Mouse (Mus musculus) embryonic facial prominence, embryonic 15.5 days (tissue): ENCODE measurements around the gene Bcl7a. TPM values are rescaled to one million over a fixed set of nuclear protein-coding genes. Genes with fewer than 3 reads are reported as not detected.
A peak's percentile ranks its signal among the peaks of the same experiment; 100 is the strongest.

Experiments
- ATAC-seq: fragments of 200-750 bp; cut with Nextera tagmentation; 2 replicates; pipeline ENCODE4 v1.8.0; 2017; ENCODE audit warnings: low read depth, moderate TSS enrichment; ENCODE audit not compliant: insufficient number of reproducible peaks, low FRiP score, low TSS enrichment
- H3K27ac ChIP-seq: fragments of 300-500 bp; sonication (generic); replicated peaks from 2 replicates; pipeline ENCODE4 v1.5.1; 2015; ENCODE audit warnings: mild to moderate bottlenecking, inconsistent platforms
- H3K27me3 ChIP-seq: fragments of 300-500 bp; sonication (generic); 2 replicates; pipeline ENCODE4 v1.6.1; 2015; ENCODE audit warnings: inconsistent platforms
- H3K36me3 ChIP-seq: fragments of 300-500 bp; sonication (generic); 2 replicates; pipeline ENCODE4 v1.6.1; 2015; ENCODE audit warnings: mild to moderate bottlenecking, inconsistent platforms
- H3K4me1 ChIP-seq: fragments of 300-500 bp; sonication (generic); 2 replicates; pipeline ENCODE4 v1.6.1; 2015; ENCODE audit warnings: inconsistent platforms
- H3K4me2 ChIP-seq: fragments of 300-500 bp; sonication (generic); replicated peaks from 2 replicates; pipeline ENCODE4 v1.6.1; 2015; ENCODE audit warnings: mild to moderate bottlenecking, inconsistent platforms
- H3K4me3 ChIP-seq: fragments of 300-500 bp; sonication (generic); replicated peaks from 2 replicates; pipeline ENCODE4 v1.5.1; 2015; ENCODE audit warnings: mild to moderate bottlenecking, inconsistent platforms
- H3K9ac ChIP-seq: fragments of 300-500 bp; sonication (generic); 2 replicates; pipeline ENCODE4 v1.6.1; 2015; ENCODE audit warnings: inconsistent platforms
- H3K9me3 ChIP-seq: fragments of 300-500 bp; sonication (generic); replicated peaks from 2 replicates; pipeline ENCODE4 v1.6.1; 2016; ENCODE audit warnings: inconsistent platforms
- WGBS: fragments of 180-500 bp; shearing (Covaris S2); methylation state at CpG from one replicate; pipeline ENCODE4 v1.1.7; 2015; 5-methylcytosine and 5-hydroxymethylcytosine counted together
- polyA plus RNA-seq: library from polyadenylated mRNA; unstranded; fragments of >200 nt; fragmentation: Nextera tagmentation; extraction: Ambion mirVana; gene quantifications from 2 replicates; pipeline ENCODE4 v1.2.1, GENCODE M21; 2015

Bcl7a gene
- polyA plus RNA-seq, 1 experiment from 2014 or later: 31.0 TPM

GRCm38 (mm10) chr5:123310221-123310620 lies 33.4 kb upstream of the Bcl7a start:
- no peak overlapping the region for H3K4me2 ChIP-seq
- H3K4me3 ChIP-seq: no peak overlapping the region
- H3K36me3 ChIP-seq: no peaks in the 10 kb centered on the region
- WGBS: 48% methylated on average over 7 of the region's 7 CpGs
- no peak for ATAC-seq
- no peaks in the 10 kb centered on the region for H3K9me3 ChIP-seq
- 0 out of 2 replicates have a peak, but pooled peaks cover 15% of the 10 kb centered on the region for H3K4me1 ChIP-seq
- H3K27ac ChIP-seq: 0 out of 2 replicates have a peak overlapping the region, but pooled peaks have one; percentile 28
- H3K9ac ChIP-seq: no peak overlapping the region
- no peaks in the 10 kb centered on the region for H3K27me3 ChIP-seq

GRCm38 (mm10) chr5:123313058-123313630 lies 30.5 kb upstream of the Bcl7a start:
- no peak overlapping the region for H3K27ac ChIP-seq
- WGBS: 66% methylated on average over 12 of the region's 12 CpGs
- H3K4me1 ChIP-seq: 0 out of 2 replicates have a peak, but pooled peaks cover 15% of the 10 kb centered on the region
- H3K9ac ChIP-seq: no peak overlapping the region
- H3K4me3 ChIP-seq: no peak overlapping the region
- H3K9me3 ChIP-seq: no peaks in the 10 kb centered on the region
- H3K36me3 ChIP-seq: no peaks in the 10 kb centered on the region
- H3K27me3 ChIP-seq: no peaks in the 10 kb centered on the region
- H3K4me2 ChIP-seq: no peak overlapping the region
- ATAC-seq: no peak

DNA sequence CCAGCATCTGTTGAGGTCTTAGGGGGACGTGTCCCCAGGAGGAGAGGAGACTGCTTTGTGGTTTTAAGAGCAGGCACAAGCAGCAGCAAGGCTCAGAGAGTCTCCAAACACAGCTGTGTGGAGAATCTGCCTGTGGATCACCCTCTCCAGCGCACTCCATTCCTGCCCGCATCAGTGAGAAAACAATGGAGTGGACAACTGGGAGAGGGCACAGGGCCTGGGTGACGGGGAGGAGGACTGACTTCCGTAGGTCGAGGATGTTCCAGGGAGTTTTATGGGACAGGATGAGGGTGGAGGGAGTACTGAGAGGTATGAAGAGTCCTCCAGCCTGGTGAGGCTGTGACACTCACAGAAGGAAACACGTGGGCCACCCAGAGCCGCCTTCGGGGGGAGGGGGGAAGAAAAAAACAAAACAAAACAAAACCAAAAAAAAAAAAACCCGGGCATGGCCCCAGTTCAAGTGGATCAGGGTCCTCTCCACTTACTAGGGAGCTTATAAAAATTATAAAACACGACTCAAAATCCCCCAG lies 29.7 kb upstream of the Bcl7a start:
- 57% methylated on average over 11 of the region's 11 CpGs for WGBS
- Histone ChIP-seq H3K4me3 (no peak overlapping the region), H3K9me3 (no peaks in the 10 kb centered on the region), H3K9ac (no peak overlapping the region), H3K36me3 (no peaks in the 10 kb centered on the region), H3K27me3 (no peaks in the 10 kb centered on the region), H3K4me2 (no peak overlapping the region), H3K27ac (no peak overlapping the region), H3K4me1 (0 out of 2 replicates have a peak, but pooled peaks cover 15% of the 10 kb centered on the region)
- no peak for ATAC-seq

GRCm38 (mm10) chr5:123315219-123315866 lies 28.3 kb upstream of the Bcl7a start:
- ATAC-seq: no peak
- 40% methylated on average over 8 of the region's 10 CpGs for WGBS
- H3K4me3 ChIP-seq: no peak overlapping the region
- no peaks in the 10 kb centered on the region for H3K9me3 ChIP-seq
- no peaks in the 10 kb centered on the region for H3K36me3 ChIP-seq
- H3K9ac ChIP-seq: no peak overlapping the region
- 0 out of 2 replicates have a peak, but pooled peaks cover 7% of the 10 kb centered on the region for H3K4me1 ChIP-seq
- H3K27ac ChIP-seq: no peak overlapping the region
- H3K27me3 ChIP-seq: no peaks in the 10 kb centered on the region
- H3K4me2 ChIP-seq: no peak overlapping the region

DNA sequence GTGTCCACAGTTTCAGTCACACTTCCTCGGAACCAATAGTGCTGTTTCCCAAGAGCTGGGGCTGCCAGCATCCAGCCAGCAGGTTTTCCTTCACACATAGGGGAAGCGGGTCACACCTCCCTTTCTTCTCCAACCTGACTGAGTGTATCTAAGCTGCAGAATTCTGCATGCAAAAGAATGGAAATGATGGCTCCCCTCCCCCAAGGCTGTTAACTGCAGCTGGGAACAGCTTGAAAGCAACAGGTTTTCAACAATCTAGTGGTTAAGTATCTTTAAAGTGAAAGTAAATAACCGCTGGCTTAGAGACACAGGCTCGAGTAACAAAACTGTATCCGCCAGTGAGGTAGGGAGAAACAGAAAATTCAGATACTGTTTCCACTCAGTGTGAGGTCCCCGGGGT lies 25.6 kb upstream of the Bcl7a start:
- Histone ChIP-seq H3K9ac (no peak overlapping the region), H3K4me3 (peak overlapping the region; percentile 24), H3K27me3 (no peaks in the 10 kb centered on the region), H3K4me1 (no peaks in the 10 kb centered on the region), H3K36me3 (no peaks in the 10 kb centered on the region), H3K4me2 (peak overlapping the region; percentile 40), H3K27ac (0 out of 2 replicates have a peak overlapping the region, but pooled peaks have one; percentile 29), H3K9me3 (no peaks in the 10 kb centered on the region)
- no peak for ATAC-seq
- 16% methylated on average over 6 of the region's 6 CpGs for whole genome bisulfite sequencing

GRCm38 (mm10) chr5:123320136-123320535 lies 23.5 kb upstream of the Bcl7a start:
- Histone ChIP-seq H3K36me3 (no peaks in the 10 kb centered on the region), H3K4me3 (no peak overlapping the region), H3K27me3 (no peaks in the 10 kb centered on the region), H3K9ac (no peak overlapping the region), H3K4me2 (no peak overlapping the region), H3K9me3 (no peaks in the 10 kb centered on the region), H3K27ac (no peak overlapping the region), H3K4me1 (peaks cover 7% of the 10 kb centered on the region; the same call in 1 of the 2 replicates)
- 92% methylated on average over 3 of the region's 3 CpGs for WGBS
- no peak for ATAC-seq

DNA sequence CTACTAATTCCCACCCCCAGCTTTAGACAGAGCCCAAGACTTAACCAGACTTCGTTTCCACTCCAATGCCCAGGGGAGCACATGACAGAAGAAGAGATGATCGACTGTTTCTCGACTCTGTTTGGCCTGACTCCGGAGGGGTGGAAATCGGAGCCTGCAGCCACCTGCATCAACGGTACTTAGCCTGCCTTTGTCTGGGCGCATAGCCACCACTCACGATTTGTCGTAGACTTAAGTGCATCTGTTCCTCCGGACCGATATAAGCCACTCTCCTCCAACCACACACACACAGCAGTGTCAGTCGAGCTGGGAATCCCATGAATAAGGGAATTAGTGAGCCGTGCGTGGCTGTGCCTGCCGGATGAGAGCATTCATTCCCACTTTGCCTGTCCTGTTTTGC lies 19.4 kb upstream of the Bcl7a start:
- H3K27ac ChIP-seq: peak overlapping the region; percentile 55; the same call in 1 of the 2 replicates
- no peak overlapping the region for H3K4me3 ChIP-seq
- no peaks in the 10 kb centered on the region for H3K36me3 ChIP-seq
- whole genome bisulfite sequencing: 16% methylated on average over 15 of the region's 15 CpGs
- H3K27me3 ChIP-seq: no peaks in the 10 kb centered on the region
- no peak overlapping the region for H3K9ac ChIP-seq
- peak; percentile 59; the same call in 1 of the 2 replicates for ATAC-seq
- peak overlapping the region; percentile 17; the same call in 1 of the 2 replicates for H3K4me2 ChIP-seq
- H3K4me1 ChIP-seq: peaks cover 26% of the 10 kb centered on the region
- no peaks in the 10 kb centered on the region for H3K9me3 ChIP-seq

- WGBS: 38% methylated on average over 15 of the region's 15 CpGs
- H3K4me1 ChIP-seq: peaks cover 26% of the 10 kb centered on the region
- H3K9ac ChIP-seq: no peak overlapping the region
- no peaks in the 10 kb centered on the region for H3K27me3 ChIP-seq
- H3K4me3 ChIP-seq: no peak overlapping the region
- peak; percentile 43 for ATAC-seq
- H3K27ac ChIP-seq: peak overlapping the region; percentile 68
- no peak overlapping the region for H3K4me2 ChIP-seq
- no peaks in the 10 kb centered on the region for H3K36me3 ChIP-seq
- H3K9me3 ChIP-seq: no peaks in the 10 kb centered on the region
Measured at GRCm38 (mm10) chr5:123326006-123326750, 17.5 kb upstream of the Bcl7a start.

DNA sequence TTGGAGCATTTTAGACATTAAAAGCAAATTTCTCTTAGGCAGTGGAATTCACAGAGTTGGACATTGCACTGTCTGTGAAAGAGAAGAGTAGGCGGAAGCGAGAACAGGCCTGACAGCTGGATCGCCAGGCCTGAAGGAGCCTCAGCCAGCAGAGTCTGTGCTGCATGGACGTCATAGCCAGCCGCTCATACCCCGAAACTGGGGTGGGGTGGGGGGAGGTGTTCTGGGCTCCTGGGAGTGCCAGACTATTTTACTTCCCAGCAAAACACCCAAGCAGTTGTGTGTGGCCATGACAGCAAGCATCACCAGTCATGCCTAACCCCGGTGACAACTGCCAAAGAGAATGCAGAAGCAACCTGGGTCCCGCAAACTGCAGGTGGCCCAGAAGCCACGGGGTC lies 16.9 kb upstream of the Bcl7a start:
- H3K4me2 ChIP-seq: no peak overlapping the region
- peak overlapping the region; percentile 68 for H3K27ac ChIP-seq

GRCm38 (mm10) chr5:123327686-123328085 lies 15.9 kb upstream of the Bcl7a start:
- 62% methylated on average over 8 of the region's 8 CpGs for WGBS
- Histone ChIP-seq H3K4me1 (peaks cover 26% of the 10 kb centered on the region), H3K9ac (no peak overlapping the region), H3K4me2 (no peak overlapping the region), H3K27me3 (no peaks in the 10 kb centered on the region), H3K4me3 (no peak overlapping the region), H3K36me3 (no peaks in the 10 kb centered on the region), H3K9me3 (no peaks in the 10 kb centered on the region), H3K27ac (no peak overlapping the region)
- ATAC-seq: no peak

More for the DNA sequence above, 16.9 kb upstream of the Bcl7a start:
- ATAC-seq: 0 out of 2 replicates have a peak, but pooled peaks have one; percentile 43
- Histone ChIP-seq H3K4me1 (peaks cover 26% of the 10 kb centered on the region), H3K9ac (no peak overlapping the region), H3K27me3 (no peaks in the 10 kb centered on the region), H3K4me3 (no peak overlapping the region), H3K36me3 (no peaks in the 10 kb centered on the region), H3K9me3 (no peaks in the 10 kb centered on the region)
- 48% methylated on average over 9 of the region's 9 CpGs for WGBS

DNA sequence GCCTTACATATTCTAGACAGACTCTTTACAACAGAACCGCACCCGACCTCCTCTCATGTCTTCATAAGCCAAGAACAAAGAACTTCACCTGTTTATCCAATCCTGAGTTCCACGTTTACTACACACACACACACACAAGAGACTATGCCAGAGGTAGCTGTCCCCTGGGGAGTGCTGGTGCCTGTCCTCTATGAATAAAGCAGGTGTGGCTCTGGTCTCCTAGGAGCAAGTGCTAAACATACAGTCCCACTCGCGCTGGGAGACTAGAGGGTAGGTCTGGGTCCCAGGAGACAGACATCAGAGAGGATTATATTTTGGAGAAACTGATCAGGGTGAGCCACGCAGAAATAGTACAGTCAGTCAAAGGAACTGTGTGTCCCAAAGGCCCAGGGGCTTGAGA lies 10.1 kb upstream of the Bcl7a start:
- no peaks in the 10 kb centered on the region for H3K4me1 ChIP-seq
- 79% methylated on average over 6 of the region's 6 CpGs for WGBS
- ATAC-seq: peak; percentile 63; the same call in 1 of the 2 replicates
- no peak overlapping the region for H3K27ac ChIP-seq
- no peaks in the 10 kb centered on the region for H3K27me3 ChIP-seq
- no peak overlapping the region for H3K9ac ChIP-seq
- H3K4me2 ChIP-seq: no peak overlapping the region
- H3K4me3 ChIP-seq: no peak overlapping the region
- no peaks in the 10 kb centered on the region for H3K9me3 ChIP-seq
- H3K36me3 ChIP-seq: no peaks in the 10 kb centered on the region
